Mouse (Mus musculus): ENCODE data around the gene Acad11.

DNA sequence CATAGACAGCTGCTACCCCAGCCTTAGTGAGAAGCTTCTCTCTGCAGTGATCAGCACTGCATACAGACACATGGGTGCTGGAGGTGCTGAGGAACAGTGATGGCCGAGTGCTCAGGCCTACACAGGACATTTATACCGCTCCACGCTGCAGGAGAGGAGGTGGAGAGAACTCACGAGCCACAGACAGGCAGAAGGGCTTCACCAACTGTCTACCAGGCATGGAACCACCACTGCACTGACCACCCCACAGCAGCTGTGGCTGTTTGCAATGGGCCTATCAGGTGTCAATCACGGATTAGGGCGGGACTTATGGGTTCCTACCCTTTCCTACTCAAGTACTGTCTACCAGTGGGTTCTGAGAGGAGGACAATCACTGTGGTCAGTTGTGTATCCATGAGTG is 12.1 kb upstream of the Acad11 start:
- no peak for TF ChIP-seq CTCF (conservative IDR thresholded peaks at IDR 0.05; ENCODE audit: insufficient read depth, insufficient read length, low read depth, low read length)
- no peak for TF ChIP-seq POLR2A (IDR thresholded peaks at IDR 0.05; ENCODE audit: low read depth, low read length)
